Mouse (Mus musculus) embryonic facial prominence, embryonic 11.5 days (tissue): ENCODE results near the gene Nelfb. TPM values are rescaled to one million over a fixed set of nuclear protein-coding genes. Genes with fewer than 3 reads are reported as not detected.

ENCODE experiments used
- ATAC-seq: fragments of 200-750 bp; cut with Nextera tagmentation; replicated peaks from 2 replicates; pipeline ENCODE4 v1.8.0; 2017; ENCODE audit warnings: low read depth; ENCODE audit not compliant: insufficient number of reproducible peaks, low FRiP score, low TSS enrichment
- DNase-seq: peaks from one replicate; pipeline ENCODE4 v3.0.0-alpha.2; 2015; ENCODE audit warnings: low spot score
- H3K27ac ChIP-seq: fragments of 300-500 bp; sonication (generic); replicated peaks from 2 replicates; pipeline ENCODE4 v1.5.1; 2014; ENCODE audit warnings: mild to moderate bottlenecking, low read depth, low read length, control low read depth
- H3K27me3 ChIP-seq: fragments of 300-500 bp; sonication (generic); 2 replicates; pipeline ENCODE4 v1.6.1; 2014; ENCODE audit warnings: mild to moderate bottlenecking, low read length, moderate library complexity, mixed read lengths; ENCODE audit not compliant: control insufficient read depth, insufficient read depth
- H3K36me3 ChIP-seq: fragments of 300-500 bp; sonication (generic); replicated peaks from 2 replicates; pipeline ENCODE4 v1.6.1; 2014; ENCODE audit warnings: low read depth, mild to moderate bottlenecking, low read length, moderate library complexity, mixed read lengths; ENCODE audit not compliant: control insufficient read depth, insufficient read depth
- H3K4me1 ChIP-seq: fragments of 300-500 bp; sonication (generic); 2 replicates; pipeline ENCODE4 v1.6.1; 2014; ENCODE audit warnings: low read length, mixed read lengths; ENCODE audit not compliant: control insufficient read depth, insufficient read depth
- H3K4me2 ChIP-seq: fragments of 300-500 bp; sonication (generic); 2 replicates; pipeline ENCODE4 v1.6.1; 2014; ENCODE audit warnings: low read depth, mild to moderate bottlenecking, control low read depth, low read length, moderate library complexity
- H3K4me3 ChIP-seq: fragments of 300-500 bp; sonication (generic); 2 replicates; pipeline ENCODE4 v1.5.1; 2014; ENCODE audit warnings: low read depth, low read length, control low read depth
- H3K9ac ChIP-seq: fragments of 300-500 bp; sonication (generic); replicated peaks from 2 replicates; pipeline ENCODE4 v1.6.1; 2014; ENCODE audit warnings: mild to moderate bottlenecking, control low read depth, low read length
- H3K9me3 ChIP-seq: fragments of 300-500 bp; sonication (generic); replicated peaks from 2 replicates; pipeline ENCODE4 v1.6.1; 2016; ENCODE audit warnings: mild to moderate bottlenecking, low read length, inconsistent platforms, mixed read lengths; ENCODE audit not compliant: control insufficient read depth
- WGBS: fragments of 180-500 bp; shearing (Covaris S2); extraction: QIAGEN DNeasy Blood & Tissue Kit; methylation state at CpG from one replicate; pipeline ENCODE4 v1.1.7; 2014; 5-methylcytosine and 5-hydroxymethylcytosine counted together
- polyA plus RNA-seq: library from polyadenylated mRNA; unstranded; fragments of >200 nt; fragmentation: Nextera tagmentation; extraction: Ambion mirVana; gene quantifications from 2 replicates; pipeline ENCODE4 v1.2.1, GENCODE M21; 2014

Nelfb gene
- polyA plus RNA-seq, 1 experiment from 2014 or later: 90.5 TPM

- Histone ChIP-seq H3K36me3 (no peaks in the 10 kb centered on the region; the same call in 1 of the 2 replicates), H3K9ac (no peak overlapping the region), H3K27ac (no peak overlapping the region), H3K4me1 (peaks cover 8% of the 10 kb centered on the region; the same call in 1 of the 2 replicates), H3K4me2 (no peak overlapping the region), H3K9me3 (no peaks in the 10 kb centered on the region), H3K4me3 (no peak overlapping the region), H3K27me3 (peaks cover 25% of the 10 kb centered on the region)
- 86% methylated on average over 4 of the region's 4 CpGs for WGBS
- no peak for ATAC-seq
- DNase-seq: no peak
These were observed 32.9 kb upstream of the Nelfb start for GRCm38 (mm10) chr2:25244144-25244543.

- H3K9ac ChIP-seq: no peak overlapping the region
- H3K9me3 ChIP-seq: no peaks in the 10 kb centered on the region
- no peak for ATAC-seq
- DNase-seq: no peak
- H3K4me1 ChIP-seq: peaks cover 8% of the 10 kb centered on the region; the same call in 1 of the 2 replicates
- H3K27ac ChIP-seq: no peak overlapping the region
- no peaks in the 10 kb centered on the region; the same call in 1 of the 2 replicates for H3K36me3 ChIP-seq
- WGBS: 75% methylated on average over 8 of the region's 8 CpGs
- H3K4me2 ChIP-seq: peak overlapping the region; percentile 95
- peaks cover 25% of the 10 kb centered on the region for H3K27me3 ChIP-seq
- no peak overlapping the region for H3K4me3 ChIP-seq
These were observed 32.1 kb upstream of the Nelfb start for GRCm38 (mm10) chr2:25243342-25243741.

- H3K27me3 ChIP-seq: peaks cover 25% of the 10 kb centered on the region
- ATAC-seq (no peak), DNase-seq (no peak)
- peak within 1 kb of the TSS; percentile 60 for H3K9ac ChIP-seq
- H3K27ac ChIP-seq: no peak within 1 kb of the TSS
- peak within 1 kb of the TSS; percentile 95 for H3K4me2 ChIP-seq
- H3K9me3 ChIP-seq: no peaks in the 10 kb centered on the region
- H3K4me1 ChIP-seq: peaks cover 8% of the 10 kb centered on the region; the same call in 1 of the 2 replicates
- peak within 1 kb of the TSS; percentile 54 for H3K4me3 ChIP-seq
- H3K36me3 ChIP-seq: no peaks in the 10 kb centered on the region
- WGBS: under 1% methylated on average over 25 of the region's 59 CpGs
These were observed 30.8 kb upstream of the Nelfb start, which contains the start of the genes Rnf208 and Cysrt1 for GRCm38 (mm10) chr2:25242101-25242506. TSS of gene Rnf208 (plus strand) at chr2:25242255. TSS of gene Cysrt1 (minus strand) at chr2:25242452.

DNA sequence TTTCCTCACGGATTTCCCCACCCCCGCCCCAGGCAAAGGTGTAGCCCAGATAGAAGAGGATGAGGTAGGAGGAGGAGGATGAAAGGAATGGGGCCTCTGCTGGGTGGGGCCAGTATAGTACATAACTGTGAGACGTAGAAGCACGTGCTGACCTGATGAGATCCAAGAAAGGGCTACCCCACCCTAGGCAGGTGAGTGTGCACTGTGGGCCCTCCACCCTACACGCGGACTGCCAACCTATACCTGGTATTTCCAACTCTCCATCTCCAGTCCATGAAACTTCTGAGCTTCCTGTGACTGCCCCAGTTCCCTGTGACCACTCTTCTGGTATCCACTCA, 30.1 kb upstream of the Nelfb start:
- peaks cover 25% of the 10 kb centered on the region for H3K27me3 ChIP-seq
- H3K9me3 ChIP-seq: no peaks in the 10 kb centered on the region
- ATAC-seq (no peak), DNase-seq (no peak)
- no peaks in the 10 kb centered on the region for H3K36me3 ChIP-seq
- peak overlapping the region; percentile 95 for H3K4me2 ChIP-seq
- H3K4me1 ChIP-seq: peaks cover 8% of the 10 kb centered on the region; the same call in 1 of the 2 replicates
- 0 out of 2 replicates have a peak overlapping the region, but pooled peaks have one; percentile 60 for H3K9ac ChIP-seq
- no peak overlapping the region for H3K27ac ChIP-seq
- 24% methylated on average over 6 of the region's 6 CpGs for WGBS
- H3K4me3 ChIP-seq: peak overlapping the region; percentile 54

DNA sequence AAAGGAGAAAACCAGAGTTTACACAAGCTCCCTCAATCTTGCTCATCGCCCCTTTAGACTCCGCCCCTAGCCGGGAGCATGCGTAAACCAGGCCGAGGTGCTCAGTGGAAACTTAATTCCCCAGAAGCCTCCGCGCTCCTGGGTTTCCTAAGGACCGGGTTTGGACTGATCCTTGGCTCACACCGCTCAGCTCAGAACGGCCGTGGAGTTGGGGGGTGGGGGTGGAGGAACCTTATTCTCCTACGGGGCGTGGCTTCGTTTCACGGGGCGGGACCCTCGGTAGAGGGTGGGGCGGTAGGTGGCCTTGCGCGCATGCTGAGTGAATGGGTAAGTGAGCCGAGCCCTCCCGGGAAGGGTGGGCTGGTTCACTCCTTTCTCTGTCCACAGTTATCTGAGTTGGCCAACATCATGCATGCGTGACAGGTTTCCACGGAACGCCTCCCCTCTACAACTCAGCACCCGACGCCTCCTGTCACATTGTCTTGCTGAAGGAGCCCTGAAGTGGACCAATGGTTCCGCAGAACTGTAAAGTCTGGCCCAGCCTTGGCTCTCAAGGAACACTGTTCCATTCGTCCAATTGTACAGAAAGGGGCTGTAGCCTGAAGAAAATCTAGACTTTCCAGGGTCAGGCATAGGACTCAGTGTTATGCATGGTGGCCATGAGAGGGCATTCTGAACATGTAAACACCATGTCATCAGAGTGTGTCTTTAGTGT, 29.6 kb upstream of the Nelfb start:
- Histone ChIP-seq H3K27ac (no peak overlapping the region), H3K27me3 (peaks cover 25% of the 10 kb centered on the region), H3K9me3 (no peaks in the 10 kb centered on the region), H3K9ac (peak overlapping the region; percentile 34), H3K4me2 (peak overlapping the region; percentile 55), H3K4me3 (peak overlapping the region; percentile 54), H3K36me3 (no peaks in the 10 kb centered on the region), H3K4me1 (peaks cover 8% of the 10 kb centered on the region; the same call in 1 of the 2 replicates)
- 1% methylated on average over 29 of the region's 29 CpGs for WGBS
- DNase-seq (peak; percentile 86), ATAC-seq (peak; percentile 74)

DNA sequence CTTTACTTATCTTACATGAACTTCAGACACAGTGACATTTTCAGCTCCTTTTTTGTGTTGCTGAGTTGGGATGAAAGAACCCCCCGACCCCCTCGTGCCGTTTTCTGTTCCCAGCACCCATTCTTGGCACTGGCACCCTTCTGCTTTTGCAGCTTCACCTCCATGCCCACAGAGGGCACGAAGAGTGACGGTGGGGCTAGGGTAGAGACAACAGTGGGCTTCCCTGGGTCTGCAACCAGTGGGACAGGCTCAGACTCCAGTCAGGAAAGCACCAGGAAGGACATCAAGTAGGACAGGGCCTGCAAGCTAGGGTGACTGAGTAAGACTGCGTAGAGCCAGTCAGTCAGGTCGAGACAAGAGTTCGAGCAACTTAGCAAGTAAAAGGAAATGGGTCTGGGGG, 29.0 kb upstream of the Nelfb start:
- Histone ChIP-seq H3K4me2 (peak overlapping the region; percentile 55), H3K27me3 (peaks cover 25% of the 10 kb centered on the region), H3K36me3 (no peaks in the 10 kb centered on the region), H3K9me3 (no peaks in the 10 kb centered on the region), H3K27ac (no peak overlapping the region), H3K4me1 (peaks cover 8% of the 10 kb centered on the region; the same call in 1 of the 2 replicates), H3K4me3 (no peak overlapping the region; the same call in 1 of the 2 replicates), H3K9ac (peak overlapping the region; percentile 37)
- ATAC-seq (peak; percentile 10; the same call in 1 of the 2 replicates), DNase-seq (no peak)
- 45% methylated on average over 8 of the region's 8 CpGs for WGBS

GRCm38 (mm10) chr2:25239766-25240165, 28.5 kb upstream of the Nelfb start:
- Histone ChIP-seq H3K9ac (no peak overlapping the region), H3K4me1 (peaks cover 8% of the 10 kb centered on the region; the same call in 1 of the 2 replicates), H3K4me3 (no peak overlapping the region), H3K9me3 (no peaks in the 10 kb centered on the region), H3K36me3 (no peaks in the 10 kb centered on the region), H3K27me3 (peaks cover 25% of the 10 kb centered on the region), H3K4me2 (no peak overlapping the region), H3K27ac (no peak overlapping the region)
- no peak for DNase-seq
- 90% methylated on average over 3 of the region's 3 CpGs for WGBS
- ATAC-seq: no peak

DNA sequence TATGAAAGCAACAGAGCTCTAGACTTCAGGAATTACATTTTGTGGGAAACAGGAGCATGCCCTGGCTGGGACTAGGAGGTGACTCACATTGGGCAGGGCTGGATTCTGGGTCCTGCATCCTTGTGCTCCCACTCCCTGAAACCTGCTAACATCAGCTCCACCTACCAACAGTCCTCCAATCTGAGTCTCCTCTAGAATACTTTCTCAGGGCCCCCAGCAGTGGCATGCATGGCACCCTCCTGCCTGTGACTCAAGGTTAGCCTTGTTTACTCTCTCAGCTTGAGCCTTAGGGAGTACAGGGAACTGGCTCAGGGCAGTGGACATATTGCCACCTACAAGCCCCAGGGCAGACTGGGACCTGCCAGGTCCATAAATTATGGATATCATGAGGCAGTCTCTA, 26.8 kb upstream of the Nelfb start:
- Histone ChIP-seq H3K4me2 (no peak overlapping the region), H3K9ac (no peak overlapping the region), H3K4me3 (no peak overlapping the region), H3K36me3 (no peaks in the 10 kb centered on the region), H3K4me1 (peaks cover 8% of the 10 kb centered on the region; the same call in 1 of the 2 replicates), H3K9me3 (no peaks in the 10 kb centered on the region), H3K27me3 (peaks cover 23% of the 10 kb centered on the region), H3K27ac (no peak overlapping the region)
- ATAC-seq: no peak
- no peak for DNase-seq
